Mouse (Mus musculus) embryonic facial prominence, embryonic 12.5 days (tissue): ENCODE data around the gene Retnlb. TPM values are rescaled to one million over a fixed set of nuclear protein-coding genes. Genes with fewer than 3 reads are reported as not detected.
"Not testable (repeated sequence)": the region's sequence is repeated elsewhere in the genome, so short reads cannot be mapped to it uniquely, and the experiment has no call there.

ENCODE experiments used
- ATAC-seq: fragments of 200-750 bp; cut with Nextera tagmentation; 2 replicates; pipeline ENCODE4 v1.8.0; 2017; ENCODE audit not compliant: insufficient number of reproducible peaks, insufficient read depth, low FRiP score, low TSS enrichment
- H3K27ac ChIP-seq: fragments of 300-500 bp; sonication (generic); 2 replicates; pipeline ENCODE4 v1.5.1; 2016; ENCODE audit warnings: mild to moderate bottlenecking
- H3K27me3 ChIP-seq: fragments of 300-500 bp; sonication (generic); 2 replicates; pipeline ENCODE4 v1.6.1; 2016; ENCODE audit warnings: mild to moderate bottlenecking, moderate library complexity
- H3K36me3 ChIP-seq: fragments of 300-500 bp; sonication (generic); 2 replicates; pipeline ENCODE4 v1.6.1; 2016; ENCODE audit warnings: mild to moderate bottlenecking
- H3K4me1 ChIP-seq: fragments of 300-500 bp; sonication (generic); 2 replicates; pipeline ENCODE4 v1.6.1; 2016
- H3K4me2 ChIP-seq: fragments of 300-500 bp; sonication (generic); replicated peaks from 2 replicates; pipeline ENCODE4 v1.6.1; 2016; ENCODE audit warnings: mild to moderate bottlenecking, moderate library complexity
- H3K4me3 ChIP-seq: fragments of 300-500 bp; sonication (generic); 2 replicates; pipeline ENCODE4 v1.5.1; 2016; ENCODE audit warnings: mild to moderate bottlenecking
- H3K9ac ChIP-seq: fragments of 300-500 bp; sonication (generic); 2 replicates; pipeline ENCODE4 v1.6.1; 2016; ENCODE audit warnings: mild to moderate bottlenecking, moderate library complexity
- H3K9me3 ChIP-seq: fragments of 300-500 bp; sonication (generic); 2 replicates; pipeline ENCODE4 v1.6.1; 2016; ENCODE audit warnings: mild to moderate bottlenecking, moderate library complexity
- WGBS: fragments of 180-500 bp; shearing (Covaris S2); methylation state at CpG from one replicate; pipeline ENCODE4 v1.1.7; 2016; 5-methylcytosine and 5-hydroxymethylcytosine counted together
- polyA plus RNA-seq: library from polyadenylated mRNA; unstranded; fragments of >200 nt; fragmentation: Nextera tagmentation; extraction: Ambion mirVana; gene quantifications from 2 replicates; pipeline ENCODE4 v1.2.1, GENCODE M21; 2016

The Retnlb gene
- polyA plus RNA-seq, 1 experiment from 2014 or later = not detected

GRCm38 (mm10) chr16:48811881-48812436 lies 4.7 kb upstream of the Retnlb start:
- no peaks in the 10 kb centered on the region for H3K27me3 ChIP-seq
- 54% methylated on average over 7 of the region's 7 CpGs for WGBS
- no peak overlapping the region for H3K4me3 ChIP-seq
- no peaks in the 10 kb centered on the region for H3K36me3 ChIP-seq
- no peak overlapping the region for H3K4me2 ChIP-seq
- ATAC-seq = no peak
- no peak overlapping the region for H3K27ac ChIP-seq
- no peaks in the 10 kb centered on the region for H3K4me1 ChIP-seq
- no peak overlapping the region for H3K9ac ChIP-seq
- H3K9me3 ChIP-seq = no peaks in the 10 kb centered on the region

GRCm38 (mm10) chr16:48818524-48818923 lies 1.9 kb downstream of the Retnlb start:
- no peak for ATAC-seq
- H3K27ac ChIP-seq = no peak overlapping the region
- 91% methylated on average over 6 of the region's 6 CpGs for WGBS

GRCm38 (mm10) chr16:48826474-48826873 lies 9.8 kb downstream of the Retnlb start:
- no peaks in the 10 kb centered on the region for H3K36me3 ChIP-seq
- ATAC-seq = no peak
- H3K27ac ChIP-seq = no peak overlapping the region
- WGBS = 86% methylated on average over 3 of the region's 3 CpGs
- H3K4me3 ChIP-seq = no peak overlapping the region
- no peaks in the 10 kb centered on the region for H3K4me1 ChIP-seq
- no peaks in the 10 kb centered on the region for H3K27me3 ChIP-seq
- no peak overlapping the region for H3K9ac ChIP-seq
- H3K9me3 ChIP-seq = no peaks in the 10 kb centered on the region
- no peak overlapping the region for H3K4me2 ChIP-seq

More at GRCm38 (mm10) chr16:48818524-48818923, 1.9 kb downstream of the Retnlb start:
- Histone ChIP-seq H3K4me2 (no peak overlapping the region), H3K27me3 (no peaks in the 10 kb centered on the region), H3K9me3 (no peaks in the 10 kb centered on the region), H3K9ac (no peak overlapping the region), H3K36me3 (no peaks in the 10 kb centered on the region), H3K4me1 (no peaks in the 10 kb centered on the region), H3K4me3 (no peak overlapping the region)

GRCm38 (mm10) chr16:48827625-48828024 lies 11.0 kb downstream of the Retnlb start:
- ATAC-seq = no peak
- 62% methylated on average over 1 of the region's 1 CpGs for WGBS
- no peak overlapping the region for H3K9ac ChIP-seq
- H3K4me1 ChIP-seq = no peaks in the 10 kb centered on the region
- H3K4me2 ChIP-seq = no peak overlapping the region
- H3K36me3 ChIP-seq = no peaks in the 10 kb centered on the region
- H3K27ac ChIP-seq = no peak overlapping the region
- no peaks in the 10 kb centered on the region for H3K9me3 ChIP-seq
- no peak overlapping the region for H3K4me3 ChIP-seq
- H3K27me3 ChIP-seq = no peaks in the 10 kb centered on the region

- Histone ChIP-seq H3K4me2 (no peak overlapping the region), H3K4me3 (no peak overlapping the region), H3K9ac (no peak overlapping the region), H3K4me1 (no peaks in the 10 kb centered on the region), H3K36me3 (no peaks in the 10 kb centered on the region), H3K9me3 (no peaks in the 10 kb centered on the region), H3K27me3 (no peaks in the 10 kb centered on the region), H3K27ac (no peak overlapping the region)
- WGBS = 86% methylated on average over 4 of the region's 4 CpGs
- ATAC-seq = no peak
These were observed 12.4 kb downstream of the Retnlb start for GRCm38 (mm10) chr16:48829060-48829459.

GRCm38 (mm10) chr16:48832055-48832454 lies 15.4 kb downstream of the Retnlb start:
- no peak for ATAC-seq

GRCm38 (mm10) chr16:48833626-48834025 lies 17.0 kb downstream of the Retnlb start:
- WGBS = 61% methylated on average over 1 of the region's 1 CpGs
- not testable (repeated sequence) for H3K4me2 ChIP-seq, H3K4me3 ChIP-seq, H3K9me3 ChIP-seq, H3K27me3 ChIP-seq, H3K36me3 ChIP-seq, ATAC-seq, H3K4me1 ChIP-seq, H3K27ac ChIP-seq, H3K9ac ChIP-seq

More at GRCm38 (mm10) chr16:48832055-48832454, 15.4 kb downstream of the Retnlb start:
- Histone ChIP-seq H3K4me3 (no peak overlapping the region), H3K4me2 (no peak overlapping the region), H3K27me3 (no peaks in the 10 kb centered on the region), H3K4me1 (no peaks in the 10 kb centered on the region), H3K27ac (no peak overlapping the region), H3K9me3 (no peaks in the 10 kb centered on the region), H3K36me3 (no peaks in the 10 kb centered on the region), H3K9ac (no peak overlapping the region)
- 86% methylated on average over 8 of the region's 8 CpGs for WGBS

GRCm38 (mm10) chr16:48842266-48842665 lies 25.6 kb downstream of the Retnlb start, which contains the start of gene Retnla:
Retnla (plus strand) TSS chr16:48842551.
- Histone ChIP-seq H3K27me3 (no peaks in the 10 kb centered on the region), H3K9me3 (no peaks in the 10 kb centered on the region), H3K36me3 (no peaks in the 10 kb centered on the region), H3K27ac (no peak within 1 kb of the TSS), H3K4me1 (no peaks in the 10 kb centered on the region), H3K4me2 (no peak within 1 kb of the TSS), H3K4me3 (no peak within 1 kb of the TSS), H3K9ac (no peak within 1 kb of the TSS)
- WGBS = 91% methylated on average over 3 of the region's 3 CpGs
- no peak for ATAC-seq

- 90% methylated on average over 4 of the region's 4 CpGs for WGBS
- Histone ChIP-seq H3K27me3 (no peaks in the 10 kb centered on the region), H3K9ac (no peak overlapping the region), H3K4me1 (no peaks in the 10 kb centered on the region), H3K4me2 (no peak overlapping the region), H3K4me3 (no peak overlapping the region), H3K27ac (no peak overlapping the region), H3K9me3 (no peaks in the 10 kb centered on the region), H3K36me3 (no peaks in the 10 kb centered on the region)
- ATAC-seq = no peak
These were observed 27.2 kb downstream of the Retnlb start for GRCm38 (mm10) chr16:48843671-48844386.

GRCm38 (mm10) chr16:48865004-48865403 lies 48.3 kb downstream of the Retnlb start:
- not testable (repeated sequence) for H3K9me3 ChIP-seq, H3K4me3 ChIP-seq, H3K4me1 ChIP-seq, H3K27ac ChIP-seq, H3K36me3 ChIP-seq, ATAC-seq, H3K9ac ChIP-seq, H3K4me2 ChIP-seq, H3K27me3 ChIP-seq
- WGBS = 94% methylated on average over 1 of the region's 1 CpGs

GRCm38 (mm10) chr16:48867690-48868089 lies 51.0 kb downstream of the Retnlb start:
- no peak overlapping the region for H3K4me3 ChIP-seq
- no peak overlapping the region for H3K4me2 ChIP-seq
- no peaks in the 10 kb centered on the region for H3K4me1 ChIP-seq
- WGBS = 71% methylated on average over 2 of the region's 2 CpGs
- H3K9ac ChIP-seq = no peak overlapping the region
- no peak for ATAC-seq
- H3K9me3 ChIP-seq = no peaks in the 10 kb centered on the region
- H3K27ac ChIP-seq = no peak overlapping the region
- no peaks in the 10 kb centered on the region for H3K36me3 ChIP-seq
- no peaks in the 10 kb centered on the region for H3K27me3 ChIP-seq
